Mouse (Mus musculus): ENCODE results near the gene Aqp6.

GRCm38 (mm10) chr15:99637405-99638123 is 36.4 kb downstream of the Aqp6 start:
- TF ChIP-seq CTCF (conservative IDR thresholded peaks at IDR 0.05; ENCODE audit: low read length): no peak
- TF ChIP-seq NANOG (IDR thresholded peaks at IDR 0.05; ENCODE audit: borderline replicate concordance, low read length): no peak

All from E14TG2a.4 (cell line).